Mouse (Mus musculus) lung, embryonic 15.5 days (tissue): ENCODE measurements at regions not wholly inside any gene's neighbourhood (a gene's known extent, or its start where the extent isn't known, plus 50 kb on each side); places are given as distances from the start of the nearest gene placed in this dataset.

ENCODE experiments used
- ATAC-seq: fragments of 200-750 bp; cut with Nextera tagmentation; 2 replicates; pipeline ENCODE4 v1.8.0; 2017; ENCODE audit warnings: moderate number of reproducible peaks, borderline replicate concordance; ENCODE audit not compliant: low FRiP score, low TSS enrichment; ENCODE audit errors: extremely low read depth
- H3K27ac ChIP-seq: fragments of 300-500 bp; sonication (generic); 2 replicates; pipeline ENCODE4 v1.5.1; 2015; ENCODE audit warnings: moderate library complexity, mild to moderate bottlenecking, inconsistent platforms
- H3K27me3 ChIP-seq: fragments of 300-500 bp; sonication (generic); 2 replicates; pipeline ENCODE4 v1.6.1; 2015; ENCODE audit warnings: inconsistent platforms
- H3K36me3 ChIP-seq: fragments of 300-500 bp; sonication (generic); 2 replicates; pipeline ENCODE4 v1.6.1; 2015; ENCODE audit warnings: inconsistent platforms
- H3K4me1 ChIP-seq: fragments of 300-500 bp; sonication (generic); 2 replicates; pipeline ENCODE4 v1.6.1; 2015; ENCODE audit warnings: inconsistent platforms
- H3K4me2 ChIP-seq: fragments of 300-500 bp; sonication (generic); 2 replicates; pipeline ENCODE4 v1.6.1; 2015; ENCODE audit warnings: inconsistent platforms, mild to moderate bottlenecking, moderate library complexity
- H3K4me3 ChIP-seq: fragments of 300-500 bp; sonication (generic); 2 replicates; pipeline ENCODE4 v1.5.1; 2015; ENCODE audit warnings: mild to moderate bottlenecking, inconsistent platforms
- H3K9ac ChIP-seq: fragments of 300-500 bp; sonication (generic); 2 replicates; pipeline ENCODE4 v1.6.1; 2015; ENCODE audit warnings: inconsistent platforms
- H3K9me3 ChIP-seq: fragments of 300-500 bp; sonication (generic); 2 replicates; pipeline ENCODE4 v1.6.1; 2016; ENCODE audit warnings: inconsistent platforms
- WGBS: fragments of 180-500 bp; shearing (Covaris S2); methylation state at CpG from one replicate; pipeline ENCODE4 v1.1.7; 2015; 5-methylcytosine and 5-hydroxymethylcytosine counted together

DNA sequence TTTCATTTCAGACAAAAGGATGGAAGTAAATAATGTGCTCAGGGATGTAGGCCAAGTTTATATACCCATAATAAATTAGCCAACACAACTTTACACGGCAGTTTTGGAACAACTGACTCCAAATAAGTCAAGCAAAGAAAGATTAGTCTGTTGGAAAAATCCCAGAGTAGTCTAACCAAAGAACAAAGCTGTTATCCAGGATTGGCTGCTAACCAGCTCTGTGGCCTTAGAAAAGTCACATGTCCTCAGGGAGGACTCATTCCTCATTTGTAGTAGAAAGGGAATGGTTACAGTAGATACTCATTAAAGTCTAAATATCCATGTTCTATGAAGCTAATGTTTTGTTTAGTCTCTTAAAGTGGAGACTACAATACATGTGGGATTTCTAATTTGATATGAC, 130.6 kb upstream of the Mid1 start:
- Histone ChIP-seq H3K36me3 (no peaks in the 10 kb centered on the region), H3K27me3 (no peaks in the 10 kb centered on the region; the same call in 1 of the 2 replicates), H3K27ac (no peak overlapping the region), H3K9me3 (no peaks in the 10 kb centered on the region), H3K4me2 (no peak overlapping the region), H3K4me3 (no peak overlapping the region), H3K4me1 (no peaks in the 10 kb centered on the region), H3K9ac (no peak overlapping the region)
- peak; percentile 57; the same call in 1 of the 2 replicates for ATAC-seq
- 19% methylated on average over 1 of the region's 1 CpGs for WGBS

DNA sequence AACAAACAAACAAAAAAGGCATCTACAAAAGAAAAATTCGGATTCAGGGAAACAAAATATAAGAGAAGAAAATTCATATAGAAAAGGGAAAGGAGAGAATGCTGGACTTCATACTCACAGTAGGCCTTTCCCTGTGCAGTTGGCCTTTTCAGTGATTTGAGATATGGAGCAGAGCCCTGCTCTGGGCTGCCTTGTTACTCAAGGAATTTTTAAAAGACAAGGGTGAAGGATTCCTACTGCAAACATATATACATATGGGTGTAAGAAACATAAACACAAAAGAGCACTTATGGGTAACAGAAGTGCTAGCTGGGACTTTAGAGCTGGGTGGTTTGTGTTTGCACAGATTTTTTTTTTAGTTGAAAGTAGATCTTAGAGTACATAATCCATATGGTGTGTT, 132.1 kb upstream of the Mid1 start:
- Histone ChIP-seq H3K9me3 (no peaks in the 10 kb centered on the region), H3K4me3 (no peak overlapping the region), H3K4me1 (no peaks in the 10 kb centered on the region), H3K27me3 (no peaks in the 10 kb centered on the region; the same call in 1 of the 2 replicates), H3K27ac (no peak overlapping the region), H3K4me2 (no peak overlapping the region), H3K9ac (no peak overlapping the region), H3K36me3 (no peaks in the 10 kb centered on the region)
- peak; percentile 49; the same call in 1 of the 2 replicates for ATAC-seq
- 56% methylated on average over 1 of the region's 1 CpGs for WGBS

DNA sequence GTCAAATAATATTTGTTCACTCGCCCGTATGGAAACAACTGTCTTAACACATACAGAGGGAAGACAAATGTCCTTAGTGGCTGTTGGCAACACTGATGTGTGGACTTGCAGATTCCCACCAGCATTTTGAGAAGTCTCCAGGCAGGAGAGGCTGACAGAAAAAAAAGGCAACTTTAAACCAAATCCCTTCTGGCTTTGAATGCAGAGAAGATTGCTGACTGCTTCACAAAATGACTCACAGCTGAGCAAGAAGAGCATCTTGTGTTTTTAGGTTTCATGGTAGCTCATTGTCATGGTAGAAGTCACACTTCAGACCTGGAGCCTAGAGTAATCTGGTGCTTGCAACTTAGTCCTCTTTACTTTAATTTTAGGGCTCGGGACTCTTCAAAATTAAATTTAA, 141.0 kb upstream of the Mid1 start:
- Histone ChIP-seq H3K4me2 (no peak overlapping the region), H3K27me3 (no peaks in the 10 kb centered on the region), H3K9ac (no peak overlapping the region), H3K9me3 (no peaks in the 10 kb centered on the region), H3K27ac (no peak overlapping the region), H3K36me3 (no peaks in the 10 kb centered on the region), H3K4me1 (no peaks in the 10 kb centered on the region), H3K4me3 (no peak overlapping the region)
- 83% methylated on average over 3 of the region's 3 CpGs for WGBS
- ATAC-seq: no peak

DNA sequence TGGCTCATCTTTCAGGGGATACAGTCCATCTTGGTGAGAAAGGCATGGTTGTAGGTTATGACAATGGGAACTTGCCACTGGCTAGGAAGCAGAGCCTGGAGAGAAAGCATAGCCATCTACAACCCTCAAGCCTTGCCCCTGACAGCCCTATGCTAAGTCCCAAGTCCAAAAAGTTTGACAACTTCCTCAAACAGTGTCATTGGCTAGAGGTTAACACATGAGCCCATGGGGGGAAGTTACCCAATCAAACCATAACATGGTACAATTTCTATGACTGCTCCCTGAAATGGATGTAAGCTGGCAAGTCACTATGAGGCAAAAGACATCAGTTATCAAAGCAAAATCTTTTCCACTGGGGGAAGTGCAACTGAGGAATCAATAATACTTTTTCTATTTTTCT, 176.8 kb upstream of the Mid1 start:
- Histone ChIP-seq H3K36me3 (no peaks in the 10 kb centered on the region), H3K27me3 (peaks cover 3% of the 10 kb centered on the region; the same call in 1 of the 2 replicates), H3K9me3 (no peaks in the 10 kb centered on the region), H3K4me3 (no peak overlapping the region), H3K9ac (no peak overlapping the region), H3K4me2 (no peak overlapping the region), H3K4me1 (no peaks in the 10 kb centered on the region), H3K27ac (no peak overlapping the region)
- no peak for ATAC-seq

DNA sequence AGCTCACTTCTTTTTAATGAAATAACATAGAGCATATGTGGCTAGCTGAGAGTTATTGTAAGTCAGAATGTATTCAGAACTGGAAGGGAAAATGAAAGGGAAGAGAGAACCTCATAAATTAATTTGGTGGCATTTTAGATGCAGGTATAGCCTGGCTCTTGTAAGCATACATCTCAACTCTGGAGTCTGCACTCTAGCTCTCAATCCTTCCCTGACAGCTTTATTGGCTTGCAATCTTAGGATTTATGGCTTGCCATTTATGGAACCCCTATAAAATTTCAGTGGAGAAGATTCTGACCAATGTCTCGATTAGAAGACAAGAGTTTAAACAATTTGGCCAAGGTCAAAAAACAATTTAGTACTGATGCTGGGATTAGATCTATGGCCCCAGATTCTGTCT, 173.4 kb upstream of the Hccs start:
- Histone ChIP-seq H3K27me3 (no peaks in the 10 kb centered on the region), H3K36me3 (no peaks in the 10 kb centered on the region), H3K4me2 (no peak overlapping the region), H3K27ac (no peak overlapping the region), H3K4me3 (no peak overlapping the region), H3K9me3 (no peaks in the 10 kb centered on the region), H3K9ac (no peak overlapping the region), H3K4me1 (no peaks in the 10 kb centered on the region)
- ATAC-seq: no peak
- 13% methylated on average over 1 of the region's 1 CpGs for WGBS

DNA sequence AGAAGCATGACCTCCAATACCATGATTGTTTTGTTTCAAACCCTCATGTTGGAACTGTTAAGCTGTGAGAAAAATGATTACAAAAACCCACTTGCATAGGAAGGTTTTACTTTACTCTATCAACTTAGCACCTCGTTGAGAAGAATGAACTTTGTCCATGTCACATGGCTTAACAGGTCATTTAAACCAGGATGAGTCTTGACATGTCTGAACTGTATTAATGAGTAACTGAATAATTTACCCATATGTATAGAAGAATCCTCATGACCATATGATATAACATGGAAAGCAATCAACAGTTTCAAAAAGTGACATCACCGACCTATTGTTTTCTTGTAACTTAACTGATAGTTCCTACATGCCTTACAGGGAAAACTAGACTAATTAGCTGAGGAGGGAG, 153.3 kb upstream of the Hccs start:
- 69% methylated on average over 2 of the region's 2 CpGs for WGBS
- Histone ChIP-seq H3K9ac (no peak overlapping the region), H3K4me2 (no peak overlapping the region), H3K9me3 (no peaks in the 10 kb centered on the region), H3K4me1 (no peaks in the 10 kb centered on the region), H3K4me3 (no peak overlapping the region), H3K27ac (no peak overlapping the region), H3K36me3 (no peaks in the 10 kb centered on the region), H3K27me3 (no peaks in the 10 kb centered on the region)
- no peak for ATAC-seq

DNA sequence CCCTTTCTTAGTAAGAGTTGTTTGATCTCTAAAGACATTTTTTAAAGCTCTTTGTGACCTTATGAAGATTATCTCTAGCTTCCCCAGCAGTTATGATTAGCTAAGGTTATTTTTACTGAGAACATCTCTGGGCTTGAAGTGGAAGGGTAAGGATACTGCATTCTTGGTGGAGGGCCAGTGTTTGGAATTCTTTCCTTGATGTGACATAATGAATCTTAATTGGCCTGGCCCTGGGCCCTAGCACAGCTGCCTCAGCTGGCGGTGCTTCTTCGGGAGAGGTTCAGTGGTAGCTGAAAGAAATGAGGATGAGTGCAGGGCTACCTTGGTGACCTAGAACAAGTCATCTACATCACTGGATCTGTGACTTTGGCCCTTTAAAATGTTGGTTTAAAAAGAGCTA, 150.5 kb upstream of the Hccs start:
- no peaks in the 10 kb centered on the region for H3K27me3 ChIP-seq
- ATAC-seq: no peak
- WGBS: 30% methylated on average over 2 of the region's 2 CpGs
- H3K36me3 ChIP-seq: no peaks in the 10 kb centered on the region
- H3K4me1 ChIP-seq: no peaks in the 10 kb centered on the region
- H3K9ac ChIP-seq: no peak overlapping the region
- no peak overlapping the region for H3K4me2 ChIP-seq
- H3K9me3 ChIP-seq: no peaks in the 10 kb centered on the region
- no peak overlapping the region for H3K4me3 ChIP-seq
- no peak overlapping the region for H3K27ac ChIP-seq

DNA sequence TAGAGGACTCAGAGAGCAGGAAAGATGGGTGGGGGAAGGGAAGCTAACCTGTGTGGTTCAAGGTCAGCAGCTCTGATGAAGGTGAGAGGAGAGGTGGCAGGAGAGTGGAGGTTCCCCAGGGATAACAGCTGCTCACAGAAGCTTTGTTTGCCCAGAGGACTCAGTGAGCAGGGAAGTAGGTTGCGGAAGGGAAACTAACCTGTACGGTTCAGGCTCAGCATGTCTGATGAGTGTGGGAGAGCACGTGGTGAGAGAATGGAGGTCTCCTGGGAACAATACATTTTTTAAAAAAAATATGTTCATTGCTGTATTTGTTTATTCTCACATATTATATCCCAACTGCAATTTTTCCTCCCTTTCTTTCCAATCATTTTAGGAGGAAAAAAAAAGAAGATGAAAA, 130.0 kb upstream of the Hccs start:
- Histone ChIP-seq H3K4me3 (no peak overlapping the region), H3K27me3 (no peaks in the 10 kb centered on the region), H3K36me3 (no peaks in the 10 kb centered on the region), H3K9me3 (no peaks in the 10 kb centered on the region), H3K4me2 (no peak overlapping the region), H3K4me1 (no peaks in the 10 kb centered on the region), H3K27ac (no peak overlapping the region), H3K9ac (no peak overlapping the region)
- ATAC-seq: no peak
- WGBS: 59% methylated on average over 3 of the region's 3 CpGs

DNA sequence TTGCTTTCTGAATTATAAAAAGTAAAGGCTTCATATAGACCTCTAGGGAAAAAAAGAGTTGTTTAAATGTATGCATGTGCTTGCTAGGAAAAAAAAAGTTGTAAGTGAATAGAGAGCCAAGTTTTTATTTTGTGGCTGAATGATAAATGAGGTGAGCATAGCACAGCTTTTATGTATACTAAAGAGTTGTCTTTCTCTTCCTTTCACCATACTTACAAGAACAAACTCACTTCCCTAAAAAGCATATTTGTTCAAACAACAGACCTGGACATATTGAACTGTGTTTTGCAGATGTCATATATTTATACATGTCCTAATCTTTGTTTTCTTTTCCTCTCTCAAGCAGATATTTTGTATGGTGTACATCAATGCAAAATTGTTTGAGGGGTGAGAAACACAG, 119.4 kb upstream of the Hccs start:
- Histone ChIP-seq H3K4me1 (no peaks in the 10 kb centered on the region), H3K9ac (no peak overlapping the region), H3K4me3 (no peak overlapping the region), H3K27ac (no peak overlapping the region), H3K27me3 (0 out of 2 replicates have a peak, but pooled peaks cover 4% of the 10 kb centered on the region), H3K36me3 (no peaks in the 10 kb centered on the region), H3K4me2 (no peak overlapping the region), H3K9me3 (no peaks in the 10 kb centered on the region)
- peak; percentile 59; the same call in 1 of the 2 replicates for ATAC-seq

DNA sequence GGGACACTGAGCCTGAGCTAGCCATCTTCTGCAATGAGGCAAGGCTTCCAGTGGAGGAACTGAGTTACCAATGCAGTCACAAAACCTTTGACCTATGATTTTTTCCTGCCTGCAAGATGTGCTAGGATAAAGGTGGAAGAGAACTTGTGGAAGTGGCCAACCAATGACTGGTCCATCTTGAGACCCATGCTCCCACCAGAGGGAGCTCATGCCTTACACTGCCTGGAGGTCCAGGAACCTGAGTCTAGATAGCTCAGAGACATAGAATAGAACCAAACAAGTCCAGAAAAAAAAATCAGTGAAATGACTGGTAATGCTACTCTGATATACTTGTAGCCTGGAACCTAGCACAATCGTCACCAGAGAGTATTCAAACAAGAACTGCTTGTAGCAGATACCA, 118.5 kb upstream of the Hccs start:
- Histone ChIP-seq H3K4me1 (no peaks in the 10 kb centered on the region), H3K36me3 (no peaks in the 10 kb centered on the region), H3K4me2 (no peak overlapping the region), H3K9me3 (no peaks in the 10 kb centered on the region), H3K4me3 (no peak overlapping the region), H3K9ac (no peak overlapping the region), H3K27me3 (0 out of 2 replicates have a peak, but pooled peaks cover 4% of the 10 kb centered on the region), H3K27ac (no peak overlapping the region)
- no peak for ATAC-seq
- 68% methylated on average over 1 of the region's 1 CpGs for WGBS

DNA sequence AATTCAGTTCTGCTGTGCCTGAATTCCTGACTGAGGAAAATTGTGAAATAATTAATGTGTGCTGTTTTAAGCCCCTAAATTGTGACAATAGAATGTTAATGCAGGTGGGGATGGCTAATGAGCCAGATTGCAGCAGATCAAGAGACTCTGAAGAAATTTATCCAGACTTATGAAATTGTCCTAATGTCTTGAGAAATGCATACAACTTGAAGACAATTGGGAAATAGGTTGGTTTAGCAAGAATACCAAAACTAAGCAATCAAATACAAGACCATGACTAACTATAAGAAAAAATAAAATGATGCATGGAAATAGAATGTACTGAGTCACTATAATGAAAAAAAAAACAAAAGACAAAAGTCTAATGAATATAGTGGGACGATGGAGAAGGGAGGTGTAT, 113.7 kb upstream of the Hccs start:
- no peaks in the 10 kb centered on the region for H3K9me3 ChIP-seq
- H3K36me3 ChIP-seq: no peaks in the 10 kb centered on the region
- 90% methylated on average over 1 of the region's 1 CpGs for WGBS
- no peak overlapping the region for H3K4me3 ChIP-seq
- H3K27ac ChIP-seq: no peak overlapping the region
- no peak overlapping the region for H3K4me2 ChIP-seq
- no peak for ATAC-seq
- H3K9ac ChIP-seq: no peak overlapping the region
- H3K4me1 ChIP-seq: no peaks in the 10 kb centered on the region
- 0 out of 2 replicates have a peak, but pooled peaks cover 4% of the 10 kb centered on the region for H3K27me3 ChIP-seq

DNA sequence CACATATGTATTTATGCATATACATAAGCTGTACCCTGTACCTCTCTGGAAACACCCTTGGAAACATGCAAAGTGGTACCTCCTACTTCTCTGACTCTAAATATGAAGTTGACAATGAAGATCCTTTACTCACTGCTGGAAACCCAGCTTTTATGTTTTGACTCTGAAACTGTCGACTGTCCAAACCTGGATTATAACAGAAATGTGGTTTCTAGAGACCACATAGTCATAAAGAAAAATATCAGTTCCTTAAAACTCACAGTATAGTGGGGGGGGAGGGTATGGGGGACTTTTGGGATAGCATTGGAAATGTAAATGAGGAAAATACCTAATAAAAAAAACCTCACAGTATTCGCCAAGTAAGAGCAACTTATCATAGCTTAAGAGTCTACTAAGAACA, 76.7 kb upstream of the Hccs start:
- Histone ChIP-seq H3K27ac (no peak overlapping the region), H3K36me3 (no peaks in the 10 kb centered on the region), H3K9ac (no peak overlapping the region), H3K4me3 (no peak overlapping the region), H3K4me2 (no peak overlapping the region), H3K4me1 (no peaks in the 10 kb centered on the region), H3K27me3 (no peaks in the 10 kb centered on the region), H3K9me3 (no peaks in the 10 kb centered on the region)
- no peak for ATAC-seq
- WGBS: 72% methylated on average over 2 of the region's 2 CpGs

DNA sequence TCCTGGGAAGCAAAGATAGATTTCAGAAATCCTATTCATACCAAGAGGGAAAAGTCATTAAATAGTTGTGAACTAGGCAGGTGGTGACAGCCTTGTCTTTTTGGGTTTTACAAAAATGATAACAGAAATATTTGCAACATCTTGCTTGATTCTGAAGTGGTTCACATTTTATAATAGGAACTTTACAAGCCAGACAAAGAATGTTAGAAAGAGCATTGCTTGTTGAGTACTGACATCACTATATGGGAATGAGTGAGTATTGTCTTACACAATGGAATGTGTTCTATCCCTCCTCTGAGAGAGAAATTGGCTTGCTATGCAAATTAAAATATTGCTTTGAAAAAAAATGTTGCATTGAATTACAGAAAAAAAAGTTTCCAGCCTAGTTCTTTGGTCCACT, 66.5 kb upstream of the Hccs start:
- Histone ChIP-seq H3K4me2 (no peak overlapping the region), H3K36me3 (no peaks in the 10 kb centered on the region), H3K4me3 (no peak overlapping the region), H3K9ac (no peak overlapping the region), H3K27me3 (no peaks in the 10 kb centered on the region), H3K27ac (no peak overlapping the region), H3K4me1 (no peaks in the 10 kb centered on the region), H3K9me3 (no peaks in the 10 kb centered on the region)
- ATAC-seq: no peak
